Mouse (Mus musculus) ES-E14 (cell line): ENCODE data around the gene Rpp21.

Experiments
- MAFK ChIP-seq: IDR thresholded peaks from 2 replicates; pipeline ENCODE4 v1.6.1; 2014; ENCODE audit warnings: mild to moderate bottlenecking, low read depth, low read length, inconsistent platforms; ENCODE audit not compliant: insufficient read depth
- ZC3H11A ChIP-seq: IDR thresholded peaks from 2 replicates; pipeline ENCODE4 v1.6.1; 2012; ENCODE audit warnings: low read depth, mild to moderate bottlenecking, inconsistent platforms, low read length, borderline replicate concordance

GRCm38 (mm10) chr17:36253087-36253600, 4.7 kb downstream of the Rpp21 start:
- TF ChIP-seq MAFK (no peak), ZC3H11A (no peak)
